Mouse (Mus musculus) liver, adult 2 months (tissue): ENCODE measurements around the gene Slc26a8.

Experiments used
- CTCF ChIP-seq: fragments of 200-500 bp; IDR thresholded peaks from 2 replicates; pipeline ENCODE4 v1.5.1; 2011; ENCODE audit warnings: low read depth, low read length, control low read depth
- POLR2A ChIP-seq: fragments of 200-500 bp; IDR thresholded peaks from 2 replicates; pipeline ENCODE4 v1.6.1; 2011; ENCODE audit warnings: low read length, control low read depth; ENCODE audit not compliant: insufficient read depth; ENCODE audit errors: extremely low read depth

DNA sequence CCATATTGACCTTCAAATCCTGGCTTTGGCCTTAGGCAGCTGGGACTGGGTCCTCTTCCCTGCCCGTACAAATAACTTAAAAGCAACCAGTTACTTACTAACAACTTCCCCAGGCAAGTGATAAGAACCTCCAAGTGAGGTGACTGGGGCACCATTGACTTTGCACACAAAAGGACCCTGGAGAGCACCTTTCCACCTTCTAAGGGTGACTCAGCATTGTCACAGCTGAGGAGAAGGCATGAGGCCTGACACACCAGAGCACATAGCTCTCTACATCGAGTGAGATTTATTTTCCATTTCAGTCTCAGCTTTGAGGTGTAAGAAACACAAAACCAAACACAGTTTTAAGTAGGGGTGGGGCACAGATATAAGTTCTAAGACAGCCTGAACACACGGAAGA, 99.4 kb downstream of the Slc26a8 start:
- TF ChIP-seq POLR2A, result no peak
- no peak for TF ChIP-seq CTCF
